Mouse (Mus musculus) embryonic facial prominence, embryonic 12.5 days (tissue): ENCODE data around the gene Hrct1. TPM values are rescaled to one million over a fixed set of nuclear protein-coding genes. Genes with fewer than 3 reads are reported as not detected.

Experiments
- ATAC-seq: fragments of 200-750 bp; cut with Nextera tagmentation; 2 replicates; pipeline ENCODE4 v1.8.0; 2017; ENCODE audit not compliant: insufficient number of reproducible peaks, insufficient read depth, low FRiP score, low TSS enrichment
- H3K27ac ChIP-seq: fragments of 300-500 bp; sonication (generic); 2 replicates; pipeline ENCODE4 v1.5.1; 2016; ENCODE audit warnings: mild to moderate bottlenecking
- H3K27me3 ChIP-seq: fragments of 300-500 bp; sonication (generic); 2 replicates; pipeline ENCODE4 v1.6.1; 2016; ENCODE audit warnings: mild to moderate bottlenecking, moderate library complexity
- H3K36me3 ChIP-seq: fragments of 300-500 bp; sonication (generic); 2 replicates; pipeline ENCODE4 v1.6.1; 2016; ENCODE audit warnings: mild to moderate bottlenecking
- H3K4me1 ChIP-seq: fragments of 300-500 bp; sonication (generic); 2 replicates; pipeline ENCODE4 v1.6.1; 2016
- H3K4me2 ChIP-seq: fragments of 300-500 bp; sonication (generic); replicated peaks from 2 replicates; pipeline ENCODE4 v1.6.1; 2016; ENCODE audit warnings: mild to moderate bottlenecking, moderate library complexity
- H3K4me3 ChIP-seq: fragments of 300-500 bp; sonication (generic); 2 replicates; pipeline ENCODE4 v1.5.1; 2016; ENCODE audit warnings: mild to moderate bottlenecking
- H3K9ac ChIP-seq: fragments of 300-500 bp; sonication (generic); 2 replicates; pipeline ENCODE4 v1.6.1; 2016; ENCODE audit warnings: mild to moderate bottlenecking, moderate library complexity
- H3K9me3 ChIP-seq: fragments of 300-500 bp; sonication (generic); 2 replicates; pipeline ENCODE4 v1.6.1; 2016; ENCODE audit warnings: mild to moderate bottlenecking, moderate library complexity
- WGBS: fragments of 180-500 bp; shearing (Covaris S2); methylation state at CpG from one replicate; pipeline ENCODE4 v1.1.7; 2016; 5-methylcytosine and 5-hydroxymethylcytosine counted together
- polyA plus RNA-seq: library from polyadenylated mRNA; unstranded; fragments of >200 nt; fragmentation: Nextera tagmentation; extraction: Ambion mirVana; gene quantifications from 2 replicates; pipeline ENCODE4 v1.2.1, GENCODE M21; 2016

Gene Hrct1
- polyA plus RNA-seq: 0.15 and 0.43 TPM in 2 replicates

- Histone ChIP-seq H3K4me3 (no peak within 1 kb of the TSS), H3K4me1 (peaks cover 13% of the 10 kb centered on the region; the same call in 1 of the 2 replicates), H3K27ac (no peak within 1 kb of the TSS), H3K27me3 (no peaks in the 10 kb centered on the region), H3K9ac (no peak within 1 kb of the TSS), H3K36me3 (no peaks in the 10 kb centered on the region), H3K4me2 (no peak within 1 kb of the TSS), H3K9me3 (no peaks in the 10 kb centered on the region)
- WGBS: 31% methylated on average over 3 of the region's 3 CpGs
- ATAC-seq: no peak; the same call in 1 of the 2 replicates
These were observed at the start of gene Hrct1 for GRCm38 (mm10) chr4:43726995-43727394. Gene Hrct1, plus strand, starts transcription at chr4:43727188.

GRCm38 (mm10) chr4:43678541-43678940, 48.4 kb upstream of the Hrct1 start:
- Histone ChIP-seq H3K4me2 (no peak overlapping the region), H3K27me3 (no peaks in the 10 kb centered on the region), H3K4me1 (no peaks in the 10 kb centered on the region), H3K9ac (no peak overlapping the region), H3K36me3 (peaks cover 66% of the 10 kb centered on the region), H3K27ac (no peak overlapping the region), H3K4me3 (no peak overlapping the region), H3K9me3 (no peaks in the 10 kb centered on the region)
- no peak for ATAC-seq
- WGBS: 83% methylated on average over 6 of the region's 6 CpGs

- Histone ChIP-seq H3K4me2 (no peak overlapping the region), H3K4me3 (no peak overlapping the region), H3K36me3 (peaks cover 60% of the 10 kb centered on the region), H3K27ac (no peak overlapping the region), H3K4me1 (no peaks in the 10 kb centered on the region), H3K27me3 (no peaks in the 10 kb centered on the region), H3K9ac (no peak overlapping the region), H3K9me3 (no peaks in the 10 kb centered on the region)
- ATAC-seq: no peak
- WGBS: 88% methylated on average over 7 of the region's 7 CpGs
These were observed 47.5 kb upstream of the Hrct1 start for GRCm38 (mm10) chr4:43679416-43680043.

GRCm38 (mm10) chr4:43690021-43690420, 37.0 kb upstream of the Hrct1 start:
- H3K36me3 ChIP-seq: peaks cover 36% of the 10 kb centered on the region
- WGBS: 91% methylated on average over 17 of the region's 17 CpGs
- no peak for ATAC-seq

DNA sequence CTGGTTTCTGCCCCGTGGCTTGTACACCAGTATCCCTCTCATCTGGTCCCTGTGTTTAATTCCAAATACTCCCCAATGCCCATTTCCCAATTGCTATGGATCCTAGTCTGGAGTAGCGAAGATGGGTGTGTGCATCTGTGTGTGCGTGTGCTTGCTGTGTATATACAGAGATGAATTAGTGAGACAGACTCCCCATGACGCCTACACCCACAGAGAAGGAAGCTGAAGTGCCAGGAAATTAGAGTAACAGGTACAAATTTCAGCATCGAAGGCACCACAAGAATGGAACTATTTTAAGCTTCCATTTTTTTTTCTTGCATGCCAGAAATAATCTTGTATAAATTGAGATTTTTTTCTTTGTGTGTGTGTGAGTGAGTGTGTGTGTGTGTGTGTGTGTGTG, 36.0 kb upstream of the Hrct1 start:
- no peaks in the 10 kb centered on the region for H3K9me3 ChIP-seq
- ATAC-seq: no peak
- H3K27ac ChIP-seq: no peak overlapping the region
- H3K9ac ChIP-seq: no peak overlapping the region
- no peaks in the 10 kb centered on the region for H3K27me3 ChIP-seq
- H3K36me3 ChIP-seq: peaks cover 29% of the 10 kb centered on the region
- H3K4me1 ChIP-seq: no peaks in the 10 kb centered on the region
- WGBS: 79% methylated on average over 5 of the region's 5 CpGs
- H3K4me3 ChIP-seq: no peak overlapping the region
- no peak overlapping the region for H3K4me2 ChIP-seq

More at GRCm38 (mm10) chr4:43690021-43690420, 37.0 kb upstream of the Hrct1 start:
- Histone ChIP-seq H3K27ac (no peak overlapping the region), H3K9me3 (no peaks in the 10 kb centered on the region), H3K9ac (no peak overlapping the region), H3K4me2 (no peak overlapping the region), H3K4me1 (no peaks in the 10 kb centered on the region), H3K27me3 (no peaks in the 10 kb centered on the region), H3K4me3 (no peak overlapping the region)

DNA sequence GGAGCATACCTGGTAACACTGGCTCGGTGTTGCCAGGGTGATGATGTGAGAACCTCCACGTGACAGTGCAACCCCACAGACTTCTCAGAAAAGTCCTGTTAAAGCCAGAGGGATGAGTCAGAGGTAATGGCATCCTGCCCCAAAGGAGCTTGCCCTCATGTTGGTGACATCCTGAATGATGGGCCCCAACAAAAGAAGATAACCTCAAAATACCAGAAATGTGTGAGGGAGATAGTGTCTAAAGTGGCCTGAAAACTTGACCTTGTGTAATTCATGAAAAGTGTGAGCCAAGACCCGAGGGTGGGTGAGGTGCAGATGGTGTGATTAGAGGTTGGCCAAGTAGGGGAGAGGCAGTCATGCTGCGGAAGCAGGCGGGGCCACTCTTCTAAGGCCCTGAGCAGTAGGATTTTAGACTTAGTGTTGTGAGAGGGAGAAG, 33.2 kb upstream of the Hrct1 start:
- H3K27ac ChIP-seq: no peak overlapping the region
- peaks cover 19% of the 10 kb centered on the region; the same call in 1 of the 2 replicates for H3K36me3 ChIP-seq
- ATAC-seq: no peak
- no peak overlapping the region for H3K4me2 ChIP-seq
- WGBS: 82% methylated on average over 5 of the region's 5 CpGs
- no peak overlapping the region for H3K4me3 ChIP-seq
- no peak overlapping the region for H3K9ac ChIP-seq
- no peaks in the 10 kb centered on the region for H3K4me1 ChIP-seq
- no peaks in the 10 kb centered on the region for H3K9me3 ChIP-seq
- H3K27me3 ChIP-seq: no peaks in the 10 kb centered on the region

- WGBS: 85% methylated on average over 1 of the region's 1 CpGs
These were observed 32.3 kb upstream of the Hrct1 start for GRCm38 (mm10) chr4:43694439-43695248.

DNA sequence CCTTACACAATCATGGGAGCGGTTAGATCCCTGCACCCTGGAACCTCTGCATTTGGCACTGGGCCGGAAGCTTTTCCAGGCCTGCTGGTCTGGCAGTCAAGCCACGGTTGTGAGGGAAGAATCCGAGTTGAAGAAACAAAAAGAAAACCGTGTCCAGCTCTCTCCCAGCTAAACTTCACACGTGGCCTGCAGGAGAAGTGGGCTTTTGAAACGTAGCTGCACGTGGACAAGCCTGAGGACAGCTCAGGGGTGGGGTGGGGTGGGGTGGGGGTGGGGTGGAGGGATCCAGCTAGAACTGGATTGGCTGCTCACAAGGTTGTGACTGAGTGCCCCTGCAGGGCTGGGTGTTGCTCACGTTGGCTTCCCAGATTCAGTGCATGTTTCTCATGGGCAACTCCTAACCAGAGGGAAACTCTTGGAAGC, 31.7 kb upstream of the Hrct1 start:
- H3K27ac ChIP-seq: no peak overlapping the region
- no peak overlapping the region for H3K4me2 ChIP-seq
- ATAC-seq: no peak
- no peak overlapping the region for H3K9ac ChIP-seq
- H3K4me1 ChIP-seq: no peaks in the 10 kb centered on the region
- 0 out of 2 replicates have a peak, but pooled peaks cover 5% of the 10 kb centered on the region for H3K36me3 ChIP-seq
- no peak overlapping the region for H3K4me3 ChIP-seq
- H3K27me3 ChIP-seq: no peaks in the 10 kb centered on the region
- no peaks in the 10 kb centered on the region for H3K9me3 ChIP-seq
- 30% methylated on average over 9 of the region's 9 CpGs for WGBS

More at GRCm38 (mm10) chr4:43694439-43695248, 32.3 kb upstream of the Hrct1 start:
- no peak overlapping the region for H3K4me3 ChIP-seq
- H3K36me3 ChIP-seq: peaks cover 11% of the 10 kb centered on the region; the same call in 1 of the 2 replicates
- no peak overlapping the region for H3K27ac ChIP-seq
- no peak overlapping the region for H3K9ac ChIP-seq
- no peaks in the 10 kb centered on the region for H3K9me3 ChIP-seq
- no peaks in the 10 kb centered on the region for H3K27me3 ChIP-seq
- ATAC-seq: no peak
- H3K4me1 ChIP-seq: no peaks in the 10 kb centered on the region
- no peak overlapping the region for H3K4me2 ChIP-seq

- H3K4me2 ChIP-seq: no peak overlapping the region
- 95% methylated on average over 13 of the region's 13 CpGs for WGBS
- H3K36me3 ChIP-seq: no peaks in the 10 kb centered on the region
- no peak overlapping the region for H3K9ac ChIP-seq
- no peak overlapping the region for H3K27ac ChIP-seq
- H3K27me3 ChIP-seq: no peaks in the 10 kb centered on the region
- H3K4me3 ChIP-seq: no peak overlapping the region
- H3K4me1 ChIP-seq: no peaks in the 10 kb centered on the region
- H3K9me3 ChIP-seq: no peaks in the 10 kb centered on the region
- ATAC-seq: no peak
These were observed 30.4 kb upstream of the Hrct1 start for GRCm38 (mm10) chr4:43696561-43696960.

GRCm38 (mm10) chr4:43700707-43701106, 26.3 kb upstream of the Hrct1 start, which contains the start of gene Olfr70:
Gene Olfr70, minus strand, starts transcription at chr4:43700807.
- no peaks in the 10 kb centered on the region for H3K27me3 ChIP-seq
- WGBS: 82% methylated on average over 6 of the region's 6 CpGs
- no peaks in the 10 kb centered on the region for H3K36me3 ChIP-seq
- H3K4me3 ChIP-seq: no peak within 1 kb of the TSS
- H3K9ac ChIP-seq: no peak within 1 kb of the TSS
- no peaks in the 10 kb centered on the region for H3K9me3 ChIP-seq
- ATAC-seq: no peak
- no peaks in the 10 kb centered on the region for H3K4me1 ChIP-seq
- no peak within 1 kb of the TSS for H3K27ac ChIP-seq
- H3K4me2 ChIP-seq: no peak within 1 kb of the TSS

- H3K4me2 ChIP-seq: no peak overlapping the region
- no peaks in the 10 kb centered on the region for H3K9me3 ChIP-seq
- H3K36me3 ChIP-seq: no peaks in the 10 kb centered on the region
- ATAC-seq: no peak
- H3K4me1 ChIP-seq: no peaks in the 10 kb centered on the region
- no peak overlapping the region for H3K9ac ChIP-seq
- H3K4me3 ChIP-seq: no peak overlapping the region
- no peak overlapping the region for H3K27ac ChIP-seq
- H3K27me3 ChIP-seq: no peaks in the 10 kb centered on the region
- 74% methylated on average over 6 of the region's 6 CpGs for whole genome bisulfite sequencing
These were observed 23.5 kb upstream of the Hrct1 start for GRCm38 (mm10) chr4:43703439-43703838.

- Histone ChIP-seq H3K27me3 (no peaks in the 10 kb centered on the region), H3K4me3 (no peak overlapping the region), H3K36me3 (no peaks in the 10 kb centered on the region), H3K4me1 (no peaks in the 10 kb centered on the region), H3K27ac (no peak overlapping the region), H3K9ac (no peak overlapping the region), H3K4me2 (no peak overlapping the region), H3K9me3 (no peaks in the 10 kb centered on the region)
- no peak for ATAC-seq
- WGBS: 82% methylated on average over 8 of the region's 8 CpGs
These were observed 23.1 kb upstream of the Hrct1 start for GRCm38 (mm10) chr4:43703851-43704250.
